Mouse (Mus musculus) splenic B cell, adult 2 months (primary cell): ENCODE measurements around the gene Med8.

Source experiments
- DNase-seq: peaks from one replicate; pipeline ENCODE4 v3.0.0-alpha.2; 2011; ENCODE audit warnings: low read depth, low spot score
- H3K27me3 ChIP-seq: 2 replicates; pipeline ENCODE4 v1.6.1; 2012; ENCODE audit warnings: mild to moderate bottlenecking, low read length, moderate library complexity, mixed read lengths; ENCODE audit not compliant: control insufficient read depth, poor library complexity, insufficient read depth, severe bottlenecking
- H3K36me3 ChIP-seq: 2 replicates; pipeline ENCODE4 v1.6.1; 2012; ENCODE audit warnings: mild to moderate bottlenecking, low read length, moderate library complexity, mixed read lengths; ENCODE audit not compliant: control insufficient read depth, poor library complexity, insufficient read depth, severe bottlenecking

Gene Med8

DNA sequence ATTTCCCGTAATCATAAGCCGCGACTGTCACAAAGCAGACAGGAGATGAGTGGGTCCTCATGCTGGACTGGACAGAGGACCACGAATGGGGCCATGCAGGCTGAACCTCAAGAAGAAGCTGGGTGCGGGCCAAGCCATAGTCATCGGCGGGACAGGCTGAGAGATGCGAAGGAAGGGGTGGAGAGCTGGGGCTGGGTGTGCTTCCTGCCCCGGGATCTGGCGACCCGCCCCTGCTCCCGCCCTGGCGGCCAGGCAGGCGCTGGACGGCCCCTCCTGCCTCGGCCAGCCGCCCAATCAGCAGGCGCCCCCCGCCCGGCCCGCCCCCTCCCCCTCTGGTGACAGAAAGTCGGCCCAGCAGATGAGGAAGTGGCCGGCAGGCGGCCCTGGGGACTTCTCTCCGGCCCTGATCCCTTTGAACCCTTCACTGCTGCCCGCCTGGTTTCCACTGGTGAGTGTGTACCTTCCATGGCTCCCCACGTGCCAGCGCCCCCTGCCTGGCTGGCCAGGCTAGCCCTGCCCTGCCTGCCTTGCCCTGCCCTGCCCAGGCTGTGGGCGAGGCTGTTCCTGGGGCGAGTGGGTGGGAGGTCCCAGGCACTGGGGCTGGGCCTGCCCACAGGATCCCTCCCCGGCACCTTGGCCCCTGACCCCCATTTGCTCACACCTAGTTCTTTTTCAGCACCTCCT lies 18.8 kb downstream of the Med8 start, which contains the start of gene Elovl1:
TSS of gene Elovl1 (plus strand) at position 326 of the 684 bp plus-strand sequence.
- peaks cover 6% of the 10 kb centered on the region for H3K36me3 ChIP-seq

GRCm38 (mm10) chr4:118428531-118429214 lies 19.5 kb downstream of the Med8 start:
- H3K36me3 ChIP-seq: peaks cover 6% of the 10 kb centered on the region
- H3K27me3 ChIP-seq: no peaks in the 10 kb centered on the region
- peak; percentile 29 for DNase-seq

More for the DNA sequence above, 18.8 kb downstream of the Med8 start, which contains the start of gene Elovl1:
- DNase-seq: peak; percentile 85
- H3K27me3 ChIP-seq: no peaks in the 10 kb centered on the region

- Histone ChIP-seq H3K27me3 (no peaks in the 10 kb centered on the region), H3K36me3 (peaks cover 6% of the 10 kb centered on the region)
- DNase-seq: no peak
Measured at GRCm38 (mm10) chr4:118429215-118429895, 20.2 kb downstream of the Med8 start.

GRCm38 (mm10) chr4:118432332-118432731 lies 23.2 kb downstream of the Med8 start:
- Histone ChIP-seq H3K36me3 (peaks cover 6% of the 10 kb centered on the region), H3K27me3 (no peaks in the 10 kb centered on the region)
- no peak for DNase-seq

DNA sequence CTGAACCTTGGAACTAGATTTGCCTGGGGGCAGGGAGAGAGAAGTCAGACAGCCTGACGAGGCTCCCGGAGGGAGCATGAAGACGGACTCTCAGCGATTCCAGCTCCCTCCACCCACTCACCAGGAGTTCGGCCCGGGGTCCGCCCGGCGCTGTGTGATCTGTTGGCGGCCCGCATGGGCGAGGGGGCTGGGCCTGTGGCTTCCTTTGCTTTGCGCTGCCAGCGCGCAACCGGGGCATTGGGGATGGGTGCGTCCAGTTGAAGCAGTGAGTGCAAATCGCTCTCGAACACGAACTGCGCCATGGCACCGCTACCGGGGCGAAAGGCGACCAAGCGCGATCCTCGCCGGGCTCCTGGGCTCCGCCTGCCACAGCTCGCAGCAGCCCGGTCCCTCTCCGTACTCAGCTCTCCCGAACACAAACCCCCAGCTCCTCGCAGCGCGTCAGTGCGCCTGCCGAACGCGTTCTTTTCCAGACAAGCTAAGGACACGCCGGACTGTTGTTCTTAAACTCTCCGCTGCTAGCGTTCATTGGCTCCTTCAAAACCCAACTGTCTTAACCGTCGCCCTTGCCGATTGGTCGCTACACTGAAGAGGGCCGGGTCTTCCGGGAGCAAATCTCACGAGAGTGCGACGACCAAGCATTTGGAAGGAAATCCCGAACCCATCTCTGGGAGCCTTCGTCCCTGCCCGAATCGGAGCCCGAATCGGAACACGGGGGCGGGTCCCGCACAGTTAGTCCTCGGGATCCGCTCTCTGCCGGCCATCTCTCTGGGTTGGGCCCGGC lies 27.9 kb downstream of the Med8 start, which contains the start of gene Cdc20:
TSS of gene Cdc20 (minus strand) at position 533 of the 784 bp plus-strand sequence.
- H3K36me3 ChIP-seq: peaks cover 3% of the 10 kb centered on the region; the same call in 1 of the 2 replicates
- no peaks in the 10 kb centered on the region for H3K27me3 ChIP-seq
- peak; percentile 93 for DNase-seq

GRCm38 (mm10) chr4:118437829-118438253 lies 28.7 kb downstream of the Med8 start:
- DNase-seq: peak; percentile 41
- no peaks in the 10 kb centered on the region for H3K27me3 ChIP-seq
- no peaks in the 10 kb centered on the region for H3K36me3 ChIP-seq

DNA sequence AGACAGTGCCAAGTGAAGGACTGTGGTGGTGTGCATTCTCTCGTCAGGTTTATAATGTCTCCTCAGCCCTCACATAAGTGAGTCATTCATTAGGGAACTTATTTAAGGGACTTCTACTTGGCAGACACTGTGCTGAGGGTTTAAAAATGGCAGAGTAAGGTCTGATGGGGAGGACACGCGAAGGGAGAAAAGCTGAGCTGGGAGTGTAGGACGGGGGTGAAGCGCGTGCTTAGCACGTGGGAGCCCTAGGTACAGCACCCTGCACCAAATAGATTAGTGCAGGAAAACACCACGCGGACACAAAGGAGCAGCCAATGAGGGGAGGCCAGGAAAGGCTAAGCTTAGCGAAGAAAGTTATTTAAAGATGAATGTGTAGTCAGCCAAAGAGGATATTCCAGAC lies 36.0 kb downstream of the Med8 start:
- DNase-seq: no peak
- Histone ChIP-seq H3K36me3 (no peaks in the 10 kb centered on the region), H3K27me3 (no peaks in the 10 kb centered on the region; the same call in 1 of the 2 replicates)

- DNase-seq: no peak
- Histone ChIP-seq H3K27me3 (no peaks in the 10 kb centered on the region; the same call in 1 of the 2 replicates), H3K36me3 (no peaks in the 10 kb centered on the region)
Measured at GRCm38 (mm10) chr4:118445781-118446414, 36.8 kb downstream of the Med8 start.

DNA sequence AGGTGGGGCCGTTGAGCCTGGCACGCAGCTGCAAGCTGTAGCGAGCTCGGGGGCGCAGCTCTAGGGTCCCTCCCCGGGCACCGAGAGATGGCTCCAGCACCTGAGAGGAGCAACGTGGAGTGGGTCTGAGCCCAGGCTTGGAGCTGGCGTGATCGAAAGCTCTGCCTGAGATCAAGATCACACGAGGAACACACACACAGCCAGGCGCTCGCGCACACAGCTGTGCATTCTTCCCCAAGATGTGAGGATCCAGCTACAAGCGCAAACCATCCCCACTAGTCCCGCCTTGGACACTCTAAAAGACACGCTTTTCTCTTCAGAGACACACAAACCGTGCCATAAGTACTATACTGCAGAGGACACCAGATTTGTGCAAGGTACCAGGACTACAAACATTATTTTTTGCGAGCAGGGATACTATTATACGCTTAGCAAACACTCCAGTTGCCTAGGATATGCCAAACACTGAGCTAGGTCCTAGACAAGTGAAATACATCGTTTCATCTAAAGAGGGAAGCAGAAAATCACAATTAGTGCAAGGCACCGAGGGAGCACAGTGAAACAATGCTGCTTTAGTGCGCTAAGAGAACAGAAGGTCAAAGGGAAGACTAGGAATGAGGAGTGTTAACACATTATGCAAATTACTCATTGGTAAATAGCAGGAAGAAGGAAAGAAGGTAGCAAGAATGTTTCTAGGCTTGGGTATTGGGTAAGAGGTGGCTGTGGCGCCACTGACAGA lies 37.4 kb downstream of the Med8 start:
- no peaks in the 10 kb centered on the region for H3K36me3 ChIP-seq
- no peaks in the 10 kb centered on the region; the same call in 1 of the 2 replicates for H3K27me3 ChIP-seq
- DNase-seq: no peak

GRCm38 (mm10) chr4:118457345-118457975 lies 48.3 kb downstream of the Med8 start, which contains the start of gene Mpl:
Mpl (minus strand) TSS chr4:118457513.
- DNase-seq: no peak
- Histone ChIP-seq H3K36me3 (no peaks in the 10 kb centered on the region), H3K27me3 (no peaks in the 10 kb centered on the region)

DNA sequence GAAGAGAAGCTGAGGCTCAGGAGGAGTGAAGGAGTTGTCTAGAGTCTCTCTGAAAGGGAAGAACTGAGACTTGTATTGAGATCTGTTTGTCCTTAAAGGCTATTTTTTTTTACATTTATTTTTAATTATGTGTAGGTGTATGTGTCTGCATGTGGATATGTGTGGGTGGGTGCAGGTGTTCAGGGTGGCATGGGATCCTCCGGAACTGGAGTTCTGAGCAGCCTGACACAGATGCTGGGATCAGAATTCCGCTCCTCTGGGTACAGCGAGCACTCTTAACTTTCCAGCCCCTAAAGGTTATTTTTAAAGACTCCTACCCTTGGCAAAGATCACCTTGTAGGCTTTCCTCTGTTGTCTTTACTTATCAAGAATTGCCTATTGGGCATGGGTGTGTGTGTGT lies 55.8 kb downstream of the Med8 start:
- Histone ChIP-seq H3K27me3 (no peaks in the 10 kb centered on the region), H3K36me3 (no peaks in the 10 kb centered on the region)
- no peak for DNase-seq
